Mouse (Mus musculus) liver, adult 2 months (tissue): ENCODE results near the gene Gadd45gip1.

Experiments used
- CTCF ChIP-seq: fragments of 200-500 bp; IDR thresholded peaks from 2 replicates; pipeline ENCODE4 v1.5.1; 2011; ENCODE audit warnings: low read depth, low read length, control low read depth
- POLR2A ChIP-seq: fragments of 200-500 bp; IDR thresholded peaks from 2 replicates; pipeline ENCODE4 v1.6.1; 2011; ENCODE audit warnings: low read length, control low read depth; ENCODE audit not compliant: insufficient read depth; ENCODE audit errors: extremely low read depth

- TF ChIP-seq CTCF (no peak), POLR2A (no peak)
These were observed 20.0 kb upstream of the Gadd45gip1 start for GRCm38 (mm10) chr8:84811303-84811702.
